Mouse (Mus musculus) embryonic facial prominence, embryonic 11.5 days (tissue): ENCODE results near the gene Msrb1. TPM values are rescaled to one million over a fixed set of nuclear protein-coding genes. Genes with fewer than 3 reads are reported as not detected.

Experiments
- ATAC-seq: fragments of 200-750 bp; cut with Nextera tagmentation; replicated peaks from 2 replicates; pipeline ENCODE4 v1.8.0; 2017; ENCODE audit warnings: low read depth; ENCODE audit not compliant: insufficient number of reproducible peaks, low FRiP score, low TSS enrichment
- DNase-seq: peaks from one replicate; pipeline ENCODE4 v3.0.0-alpha.2; 2015; ENCODE audit warnings: low spot score
- H3K27ac ChIP-seq: fragments of 300-500 bp; sonication (generic); replicated peaks from 2 replicates; pipeline ENCODE4 v1.5.1; 2014; ENCODE audit warnings: mild to moderate bottlenecking, low read depth, low read length, control low read depth
- H3K27me3 ChIP-seq: fragments of 300-500 bp; sonication (generic); 2 replicates; pipeline ENCODE4 v1.6.1; 2014; ENCODE audit warnings: mild to moderate bottlenecking, low read length, moderate library complexity, mixed read lengths; ENCODE audit not compliant: control insufficient read depth, insufficient read depth
- H3K36me3 ChIP-seq: fragments of 300-500 bp; sonication (generic); replicated peaks from 2 replicates; pipeline ENCODE4 v1.6.1; 2014; ENCODE audit warnings: low read depth, mild to moderate bottlenecking, low read length, moderate library complexity, mixed read lengths; ENCODE audit not compliant: control insufficient read depth, insufficient read depth
- H3K4me1 ChIP-seq: fragments of 300-500 bp; sonication (generic); 2 replicates; pipeline ENCODE4 v1.6.1; 2014; ENCODE audit warnings: low read length, mixed read lengths; ENCODE audit not compliant: control insufficient read depth, insufficient read depth
- H3K4me2 ChIP-seq: fragments of 300-500 bp; sonication (generic); 2 replicates; pipeline ENCODE4 v1.6.1; 2014; ENCODE audit warnings: low read depth, mild to moderate bottlenecking, control low read depth, low read length, moderate library complexity
- H3K4me3 ChIP-seq: fragments of 300-500 bp; sonication (generic); 2 replicates; pipeline ENCODE4 v1.5.1; 2014; ENCODE audit warnings: low read depth, low read length, control low read depth
- H3K9ac ChIP-seq: fragments of 300-500 bp; sonication (generic); replicated peaks from 2 replicates; pipeline ENCODE4 v1.6.1; 2014; ENCODE audit warnings: mild to moderate bottlenecking, control low read depth, low read length
- H3K9me3 ChIP-seq: fragments of 300-500 bp; sonication (generic); replicated peaks from 2 replicates; pipeline ENCODE4 v1.6.1; 2016; ENCODE audit warnings: mild to moderate bottlenecking, low read length, inconsistent platforms, mixed read lengths; ENCODE audit not compliant: control insufficient read depth
- WGBS: fragments of 180-500 bp; shearing (Covaris S2); extraction: QIAGEN DNeasy Blood & Tissue Kit; methylation state at CpG from one replicate; pipeline ENCODE4 v1.1.7; 2014; 5-methylcytosine and 5-hydroxymethylcytosine counted together
- polyA plus RNA-seq: library from polyadenylated mRNA; unstranded; fragments of >200 nt; fragmentation: Nextera tagmentation; extraction: Ambion mirVana; gene quantifications from 2 replicates; pipeline ENCODE4 v1.2.1, GENCODE M21; 2014

Gene Msrb1
- polyA plus RNA-seq, 1 experiment from 2014 or later: 24.3 TPM

DNA sequence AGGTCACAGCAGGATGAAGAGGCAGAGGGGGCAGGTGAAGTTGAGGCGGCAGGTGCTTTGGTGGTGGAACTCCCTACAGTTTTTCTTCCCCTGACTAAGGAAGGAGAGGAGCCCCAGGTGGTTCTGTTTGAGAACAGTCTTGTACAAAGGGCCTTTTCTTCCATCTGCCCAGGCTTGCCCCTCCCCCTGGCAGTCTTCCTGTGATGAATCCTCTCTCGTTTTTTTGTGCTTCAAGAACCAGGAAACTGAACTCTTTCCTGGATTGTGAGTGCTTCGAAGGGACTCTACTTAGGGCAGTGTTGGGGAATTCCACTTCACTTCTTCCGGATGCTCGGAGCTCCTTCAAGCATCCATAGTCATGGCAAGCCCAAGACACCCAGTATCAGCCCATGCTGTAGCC lies 38.5 kb upstream of the Msrb1 start:
- Histone ChIP-seq H3K4me1 (no peaks in the 10 kb centered on the region; the same call in 1 of the 2 replicates), H3K9me3 (no peaks in the 10 kb centered on the region), H3K36me3 (peaks cover 16% of the 10 kb centered on the region), H3K27me3 (no peaks in the 10 kb centered on the region), H3K27ac (no peak overlapping the region), H3K9ac (no peak overlapping the region), H3K4me3 (no peak overlapping the region), H3K4me2 (no peak overlapping the region)
- DNase-seq (peak; percentile 18), ATAC-seq (no peak)
- 12% methylated on average over 5 of the region's 5 CpGs for WGBS

DNA sequence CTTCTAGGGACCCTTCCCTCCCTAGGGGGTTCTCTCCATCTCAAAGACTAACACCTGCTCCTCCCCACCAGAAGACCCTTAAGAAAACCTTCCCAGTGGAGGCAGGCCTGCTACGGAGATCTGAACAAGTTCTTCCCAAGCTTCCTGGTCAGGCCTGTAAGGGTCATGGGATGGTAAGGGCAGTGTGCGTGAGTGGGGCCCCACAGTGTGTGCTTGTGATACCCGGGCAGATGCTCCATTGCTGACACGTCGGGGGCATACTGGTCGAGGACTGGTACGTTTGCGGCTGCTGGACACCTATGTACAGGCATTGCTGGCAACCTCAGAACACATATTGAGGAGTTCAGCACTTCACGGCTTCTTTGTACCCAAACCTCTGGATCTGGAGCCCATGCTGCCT lies 37.7 kb upstream of the Msrb1 start:
- no peak for DNase-seq
- H3K4me1 ChIP-seq: no peaks in the 10 kb centered on the region; the same call in 1 of the 2 replicates
- H3K36me3 ChIP-seq: peaks cover 13% of the 10 kb centered on the region
- no peaks in the 10 kb centered on the region for H3K9me3 ChIP-seq
- WGBS: 65% methylated on average over 9 of the region's 9 CpGs
- no peak overlapping the region for H3K9ac ChIP-seq
- no peak for ATAC-seq
- no peak overlapping the region for H3K4me2 ChIP-seq
- no peak overlapping the region for H3K4me3 ChIP-seq
- H3K27ac ChIP-seq: no peak overlapping the region
- H3K27me3 ChIP-seq: no peaks in the 10 kb centered on the region

GRCm38 (mm10) chr17:24699473-24699872 lies 37.0 kb upstream of the Msrb1 start:
- no peak for ATAC-seq

DNA sequence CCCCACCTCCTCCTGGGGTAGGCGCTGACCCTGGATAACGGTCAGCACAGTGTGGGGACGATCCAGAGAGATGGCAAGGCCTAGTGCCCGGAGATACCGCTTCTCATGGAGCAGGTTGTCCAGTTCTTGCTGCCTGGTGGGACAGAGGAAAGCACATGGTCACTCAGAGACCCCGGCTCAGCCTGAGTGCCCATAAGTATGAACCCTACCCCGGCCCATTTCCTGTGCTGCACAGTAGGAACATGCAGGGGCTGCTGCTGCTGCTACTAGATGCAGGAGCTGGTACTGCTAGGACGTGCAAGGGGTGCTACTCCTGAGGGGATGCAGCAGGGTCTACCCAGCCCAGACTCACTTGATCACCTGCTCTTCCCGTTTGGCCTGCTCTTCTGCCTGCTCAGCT lies 35.2 kb upstream of the Msrb1 start:
- H3K36me3 ChIP-seq: peaks cover 17% of the 10 kb centered on the region
- WGBS: 85% methylated on average over 9 of the region's 9 CpGs
- no peaks in the 10 kb centered on the region for H3K27me3 ChIP-seq
- H3K9me3 ChIP-seq: no peaks in the 10 kb centered on the region
- no peak overlapping the region for H3K27ac ChIP-seq
- no peaks in the 10 kb centered on the region; the same call in 1 of the 2 replicates for H3K4me1 ChIP-seq
- H3K9ac ChIP-seq: no peak overlapping the region
- ATAC-seq (no peak), DNase-seq (no peak)
- no peak overlapping the region for H3K4me2 ChIP-seq
- H3K4me3 ChIP-seq: no peak overlapping the region

More at GRCm38 (mm10) chr17:24699473-24699872, 37.0 kb upstream of the Msrb1 start:
- 83% methylated on average over 2 of the region's 2 CpGs for WGBS
- Histone ChIP-seq H3K27me3 (no peaks in the 10 kb centered on the region), H3K27ac (no peak overlapping the region), H3K4me2 (no peak overlapping the region), H3K4me1 (no peaks in the 10 kb centered on the region; the same call in 1 of the 2 replicates), H3K9me3 (no peaks in the 10 kb centered on the region), H3K36me3 (peaks cover 13% of the 10 kb centered on the region), H3K4me3 (no peak overlapping the region), H3K9ac (no peak overlapping the region)
- DNase-seq: no peak

DNA sequence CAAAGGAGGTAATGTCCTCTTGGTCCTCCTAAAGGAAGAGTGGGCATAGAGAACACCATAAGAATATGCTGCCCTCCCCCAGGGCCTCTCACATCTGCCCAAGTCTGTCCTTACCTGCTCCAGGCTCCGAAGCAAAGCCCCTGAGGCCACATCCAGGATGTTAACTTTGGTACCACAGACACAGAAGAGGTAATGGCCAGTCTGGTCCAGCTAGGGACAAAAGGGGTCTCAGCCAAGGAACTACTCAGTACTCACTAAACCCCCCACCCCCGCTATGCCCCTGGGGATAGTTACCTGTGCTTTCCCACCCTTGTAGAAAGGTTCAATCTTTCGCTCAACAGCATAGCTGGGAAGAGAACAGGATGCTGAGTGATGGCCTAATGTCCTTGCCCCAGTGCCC lies 30.6 kb upstream of the Msrb1 start:
- Histone ChIP-seq H3K27ac (no peak overlapping the region), H3K9me3 (no peaks in the 10 kb centered on the region), H3K4me2 (no peak overlapping the region), H3K9ac (no peak overlapping the region), H3K4me1 (no peaks in the 10 kb centered on the region), H3K4me3 (no peak overlapping the region), H3K36me3 (peaks cover 13% of the 10 kb centered on the region), H3K27me3 (no peaks in the 10 kb centered on the region)
- DNase-seq (no peak), ATAC-seq (no peak)
- WGBS: 90% methylated on average over 3 of the region's 3 CpGs

DNA sequence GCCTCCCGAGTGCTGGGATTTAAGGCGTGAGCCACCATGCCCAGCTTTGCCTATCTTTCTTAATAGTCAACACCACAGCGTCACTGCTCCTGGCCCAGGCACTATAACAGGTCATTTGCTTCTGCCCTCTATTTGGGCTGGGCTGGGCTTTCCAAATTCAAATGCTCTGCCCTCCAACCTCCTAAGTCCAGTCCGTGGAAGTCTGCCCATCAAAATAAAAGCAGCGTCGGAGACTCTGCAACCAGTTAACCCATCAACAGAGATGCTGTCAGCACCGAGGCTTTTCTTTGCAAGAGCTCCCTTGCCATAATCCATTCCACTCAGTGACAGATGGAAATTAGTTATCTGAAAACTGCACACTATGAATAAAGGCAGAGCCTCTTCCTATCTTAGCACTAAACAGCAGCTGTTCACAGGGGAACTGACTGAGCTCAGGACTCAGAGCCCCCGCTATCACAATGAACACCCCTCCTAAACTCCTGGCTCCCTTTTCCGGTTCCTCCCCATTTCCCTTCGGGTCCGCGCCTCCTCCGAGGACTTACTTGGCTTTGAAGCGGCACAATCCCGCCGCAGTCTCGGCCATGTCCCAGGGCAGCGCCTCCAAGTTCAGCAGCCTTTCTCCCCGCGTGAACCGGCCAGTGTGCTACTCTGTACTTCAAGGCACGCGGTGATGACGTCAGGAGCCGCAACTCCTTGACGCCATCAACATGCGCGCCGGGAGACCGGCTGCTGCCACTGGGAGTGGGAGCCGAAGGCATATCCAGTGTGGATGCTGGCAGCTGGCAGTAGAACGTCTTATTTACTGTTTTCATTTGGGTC lies 29.3 kb upstream of the Msrb1 start, which contains the start of gene Tbl3:
Gene Tbl3, minus strand, starts transcription at position 679 of the 819 bp plus-strand sequence.
- Histone ChIP-seq H3K27ac (no peak within 1 kb of the TSS), H3K36me3 (peaks cover 4% of the 10 kb centered on the region), H3K4me3 (peak within 1 kb of the TSS; percentile 56), H3K4me1 (no peaks in the 10 kb centered on the region), H3K27me3 (no peaks in the 10 kb centered on the region), H3K9me3 (no peaks in the 10 kb centered on the region), H3K9ac (peak within 1 kb of the TSS; percentile 67), H3K4me2 (peak within 1 kb of the TSS; percentile 72)
- peak; percentile 97 for DNase-seq
- WGBS: 3% methylated on average over 32 of the region's 32 CpGs
- ATAC-seq: peak; percentile 71

DNA sequence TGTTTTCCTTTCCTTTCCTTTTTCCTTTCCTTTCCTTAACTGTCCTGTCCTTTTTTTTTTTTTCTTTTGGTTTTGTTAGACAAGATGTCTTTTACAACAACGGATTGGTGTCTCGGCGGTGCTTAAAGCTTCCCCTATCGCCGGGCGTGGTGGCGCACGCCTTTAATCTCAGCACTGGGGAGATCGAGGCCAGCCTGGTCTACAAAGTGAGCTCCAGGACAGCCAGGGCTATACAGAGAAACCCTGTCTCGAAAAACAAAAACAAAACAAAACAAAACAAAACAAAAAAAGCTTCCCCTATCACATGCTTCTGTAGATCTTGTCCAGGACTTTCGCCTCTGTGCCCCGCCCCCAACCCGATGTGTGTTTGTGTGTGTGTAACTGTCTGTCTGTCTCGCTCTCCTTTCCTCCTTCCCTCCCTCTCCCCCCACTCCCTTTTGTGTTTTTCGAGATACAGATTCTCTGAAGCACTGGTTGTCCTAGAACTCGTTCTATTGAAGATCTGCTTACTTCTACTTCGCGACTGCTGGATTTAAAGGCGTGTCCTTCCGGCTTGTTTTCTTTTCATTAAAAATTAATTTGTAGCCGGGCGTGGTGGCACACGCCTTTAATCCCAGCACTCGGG lies 28.5 kb upstream of the Msrb1 start:
- ATAC-seq (no peak), DNase-seq (no peak)
- Histone ChIP-seq H3K4me2 (peak overlapping the region; percentile 72), H3K27me3 (no peaks in the 10 kb centered on the region), H3K4me3 (peak overlapping the region; percentile 56), H3K27ac (no peak overlapping the region), H3K9ac (peak overlapping the region; percentile 67), H3K9me3 (no peaks in the 10 kb centered on the region), H3K4me1 (no peaks in the 10 kb centered on the region), H3K36me3 (peaks cover 4% of the 10 kb centered on the region)
- WGBS: 5% methylated on average over 24 of the region's 24 CpGs

DNA sequence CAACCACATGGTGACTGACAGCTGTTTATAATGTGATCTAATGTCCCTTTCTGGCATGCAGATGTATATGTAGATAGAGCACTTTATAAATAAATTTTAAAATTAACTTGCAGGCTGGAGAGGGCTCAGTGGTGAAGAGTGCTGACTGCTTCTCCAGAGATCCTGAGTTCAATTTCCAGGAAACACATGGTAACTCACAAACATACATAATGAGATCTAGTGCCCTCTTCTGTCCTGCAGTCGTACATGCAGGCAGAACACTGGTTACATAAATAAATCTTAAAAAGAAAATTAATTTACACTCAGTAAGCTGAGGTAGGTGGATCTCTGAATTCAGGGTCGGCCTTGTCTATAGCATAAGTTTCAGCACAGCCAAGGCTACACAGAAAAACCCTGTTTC lies 27.8 kb upstream of the Msrb1 start:
- Histone ChIP-seq H3K27me3 (no peaks in the 10 kb centered on the region), H3K4me1 (no peaks in the 10 kb centered on the region), H3K9ac (no peak overlapping the region), H3K9me3 (no peaks in the 10 kb centered on the region), H3K4me3 (no peak overlapping the region), H3K4me2 (no peak overlapping the region), H3K27ac (no peak overlapping the region), H3K36me3 (peaks cover 4% of the 10 kb centered on the region)
- ATAC-seq: no peak
- peak; percentile 57 for DNase-seq
- WGBS: 35% methylated on average over 2 of the region's 2 CpGs
